Mouse (Mus musculus) 3T3-L1 (cell line): ENCODE measurements at regions not wholly inside any gene's neighbourhood (a gene's known extent, or its start where the extent isn't known, plus 50 kb on each side); places are given as distances from the start of the nearest gene placed in this dataset.
A peak's percentile ranks its signal among the peaks of the same experiment; 100 is the strongest.

Experiments
- DNase-seq: peaks from one replicate; pipeline ENCODE4 v3.0.0-alpha.2; 2015; ENCODE audit warnings: low read depth, low spot score

DNA sequence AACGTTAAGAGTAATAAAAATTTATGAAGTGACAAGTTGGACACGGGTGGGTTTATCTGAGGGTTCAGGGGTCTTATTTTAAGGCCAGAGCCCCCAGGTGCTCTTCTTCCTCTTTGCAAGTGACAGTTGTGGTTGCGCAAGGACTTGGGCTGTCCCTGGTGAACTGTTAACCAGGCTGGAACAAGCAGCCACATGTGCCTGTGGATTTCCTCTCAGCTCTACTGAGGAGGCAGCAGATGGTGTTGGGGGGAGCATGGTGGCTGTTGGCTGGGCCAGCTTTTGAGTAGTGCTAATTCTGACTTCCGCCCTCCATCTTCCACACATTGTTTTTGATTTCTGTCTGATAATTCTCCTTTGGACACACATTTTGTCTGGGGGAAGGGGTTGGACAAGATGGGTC is 227.9 kb upstream of the Tbc1d5 start:
- no peak for DNase-seq

DNA sequence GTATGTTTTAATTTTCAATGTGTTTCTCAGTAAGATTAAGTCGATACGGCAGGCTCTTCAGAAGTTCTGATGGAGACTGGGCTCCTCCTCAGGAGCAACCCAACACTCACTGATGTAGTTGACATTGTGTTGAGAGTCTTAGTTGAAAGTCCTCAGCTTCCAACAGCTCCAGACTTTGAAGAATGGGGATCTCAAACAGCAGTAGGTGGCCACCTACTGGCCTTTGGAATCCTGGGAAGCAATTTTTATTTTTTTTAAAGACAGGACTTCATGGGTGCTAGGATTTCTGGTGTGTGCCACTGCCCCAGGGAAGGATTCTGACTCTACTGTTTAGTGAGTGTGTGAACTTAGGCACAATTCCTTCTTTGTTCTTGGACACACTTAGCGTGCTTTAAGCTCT is 225.9 kb upstream of the Tbc1d5 start:
- DNase-seq, result no peak

DNA sequence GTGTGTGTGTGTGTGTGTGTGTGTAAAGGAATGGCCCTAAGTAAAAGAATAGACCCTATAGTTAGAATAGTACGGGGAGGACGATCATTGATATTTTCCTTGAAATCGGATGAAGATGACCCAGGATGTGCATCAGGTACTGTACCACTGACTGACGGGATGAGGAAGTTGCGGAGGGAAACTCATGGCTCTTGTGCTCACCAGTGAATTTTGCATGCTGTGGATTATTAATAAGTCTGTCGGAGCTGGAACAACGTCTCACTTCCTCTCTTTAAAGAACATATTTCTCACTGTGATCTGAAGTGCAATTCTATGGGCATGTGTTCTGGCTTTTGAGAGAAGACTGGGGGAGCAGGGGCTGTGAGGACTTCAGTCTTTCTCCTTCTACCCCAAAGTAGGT is 218.8 kb upstream of the Tbc1d5 start:
- no peak for DNase-seq

DNA sequence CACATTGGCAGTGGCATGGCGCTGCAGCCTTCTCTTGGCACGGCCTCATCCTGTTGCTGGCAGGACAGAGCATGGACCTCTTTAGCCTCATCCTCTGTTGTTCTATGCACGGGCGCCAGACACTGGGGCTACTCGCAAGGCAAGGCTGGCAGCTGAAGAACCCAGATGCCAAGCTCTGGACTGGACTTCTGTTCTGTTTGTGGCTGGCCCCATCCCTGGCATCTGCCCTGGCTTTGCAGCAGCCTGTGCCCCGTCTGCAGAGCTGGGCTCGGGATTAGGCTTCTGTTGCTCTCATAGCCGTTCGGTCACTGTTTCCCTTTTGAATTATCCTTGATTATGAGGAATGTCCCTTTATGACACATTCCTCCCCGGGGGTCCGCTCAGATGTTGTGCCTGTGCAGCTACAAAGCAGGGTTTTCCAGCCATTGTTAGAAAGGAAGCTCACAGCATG is 214.6 kb upstream of the Tbc1d5 start:
- no peak for DNase-seq

DNA sequence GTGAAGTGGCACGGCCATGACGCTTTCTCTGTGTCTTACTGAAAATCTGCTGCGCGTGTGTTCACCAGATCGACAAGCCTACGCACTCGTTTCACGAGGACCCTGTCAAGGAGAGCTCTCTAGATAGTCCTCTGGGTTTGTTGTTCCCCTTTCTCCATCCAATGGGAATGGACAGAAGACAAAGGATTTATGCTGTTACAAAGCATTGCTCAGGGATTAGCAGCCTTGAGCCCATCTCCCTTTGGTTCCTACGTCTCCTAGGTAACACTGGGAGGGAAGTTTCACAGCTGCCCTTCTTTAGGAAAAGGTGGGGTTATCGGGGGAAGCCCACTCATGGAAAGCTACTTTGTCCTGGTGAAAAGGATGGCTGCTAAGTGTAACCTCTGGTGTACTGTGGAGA is 212.7 kb upstream of the Tbc1d5 start:
- no peak for DNase-seq

- DNase-seq, result peak; percentile 5
These were observed 203.4 kb upstream of the Tbc1d5 start for GRCm38 (mm10) chr17:51382552-51382951.

DNA sequence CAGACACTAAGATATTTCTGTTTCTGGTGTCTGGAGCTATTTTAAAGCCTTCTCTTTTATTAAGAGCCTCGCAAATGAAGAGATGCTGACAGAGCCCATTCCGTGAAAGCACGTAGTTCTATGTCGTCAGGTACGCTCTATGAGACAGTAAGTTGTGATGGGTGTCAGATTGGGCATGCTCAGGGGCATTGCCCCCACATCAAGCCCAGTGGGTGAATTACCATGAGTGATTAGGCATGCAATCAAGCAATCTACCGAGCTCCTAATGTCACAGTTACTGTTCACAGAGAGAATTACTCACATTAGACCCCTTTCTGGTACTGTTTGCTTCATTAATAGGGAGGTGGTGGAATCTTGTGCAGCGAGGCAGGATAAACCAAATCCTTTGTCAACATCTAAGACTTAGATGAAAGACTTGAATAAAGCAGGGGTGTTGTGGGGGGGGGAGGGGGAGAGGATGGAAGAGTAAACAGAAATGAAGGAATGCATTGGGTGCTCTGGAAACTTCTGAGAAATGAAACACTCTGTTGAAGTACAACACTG is 192.9 kb upstream of the Tbc1d5 start:
- DNase-seq, result no peak

DNA sequence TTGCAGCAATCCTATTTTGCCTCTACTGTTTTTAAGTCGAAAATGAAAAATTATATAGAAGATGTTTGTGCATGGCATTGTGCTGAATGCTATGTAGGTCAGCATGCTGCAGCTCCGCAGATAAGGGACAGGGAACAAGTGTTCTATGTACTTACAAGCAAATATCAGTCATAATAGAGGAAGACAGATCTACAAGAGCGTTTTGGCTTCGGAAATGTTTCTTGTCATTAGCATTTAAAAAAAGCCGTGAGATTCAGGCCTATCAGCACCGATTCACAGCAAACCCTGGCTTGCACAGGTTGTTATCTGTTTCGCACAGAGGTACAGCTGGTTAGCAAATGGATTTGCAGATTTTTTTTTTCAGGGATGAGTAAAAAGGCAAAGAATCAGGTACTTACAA is 191.8 kb upstream of the Tbc1d5 start:
- no peak for DNase-seq

DNA sequence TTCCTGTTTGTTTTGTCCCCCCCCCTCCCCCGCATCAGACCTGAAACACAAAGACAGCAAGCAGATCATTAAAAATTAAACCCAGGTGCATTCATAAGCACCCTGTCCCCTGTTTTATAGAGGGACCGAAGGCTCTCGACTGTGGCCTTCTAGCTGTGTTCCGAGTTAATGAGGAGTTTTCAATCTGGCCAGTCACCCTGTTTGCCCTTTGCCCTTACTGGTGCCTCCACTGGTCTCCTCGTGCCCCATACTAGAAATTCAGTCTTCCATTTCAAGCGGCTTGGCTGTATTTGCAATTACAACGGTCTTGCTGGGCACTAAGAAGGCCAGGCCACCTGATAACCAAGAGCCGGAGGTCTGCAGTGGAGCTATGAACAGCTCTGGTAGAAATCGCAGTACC is 190.9 kb upstream of the Tbc1d5 start:
- DNase-seq, result no peak

DNA sequence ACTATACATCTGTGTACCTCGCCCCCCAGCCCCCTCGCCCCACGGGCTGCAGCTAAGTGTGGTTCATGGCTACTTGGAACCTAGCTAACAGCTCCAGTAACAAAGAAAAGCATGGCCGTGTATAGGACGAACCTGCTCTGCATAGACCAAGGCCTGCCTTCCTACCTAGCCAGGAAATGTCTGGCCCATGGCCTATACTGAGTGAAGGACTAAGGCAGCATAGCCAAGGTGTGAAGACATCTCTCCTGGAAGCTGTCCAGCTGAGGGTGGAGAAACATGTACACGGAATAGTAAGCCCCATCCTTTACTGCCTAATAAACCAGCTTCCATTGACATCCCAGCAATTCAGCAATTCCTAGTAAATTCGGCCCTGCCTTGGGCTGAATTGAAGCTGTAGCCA is 183.6 kb upstream of the Tbc1d5 start:
- no peak for DNase-seq

GRCm38 (mm10) chr17:51362271-51362670 is 183.1 kb upstream of the Tbc1d5 start:
- no peak for DNase-seq

DNA sequence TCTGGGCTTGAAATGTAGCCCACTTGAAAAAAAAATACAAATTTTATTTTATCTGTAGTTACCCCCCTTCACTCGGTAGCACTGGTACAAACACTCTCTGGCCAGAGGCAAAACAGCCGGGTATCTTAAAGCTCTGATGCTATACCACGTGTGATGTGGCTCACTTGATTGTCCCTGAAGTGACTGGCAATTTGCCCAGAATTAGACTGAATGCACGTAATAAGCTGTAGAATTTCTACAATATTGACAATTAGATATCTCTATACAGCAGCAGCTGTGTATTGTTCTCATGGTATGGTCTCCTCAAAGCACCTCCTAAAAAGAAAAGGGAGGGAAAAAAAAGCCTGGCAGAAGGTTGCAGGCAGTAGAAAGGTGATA is 179.2 kb upstream of the Tbc1d5 start:
- DNase-seq, result no peak

- DNase-seq, result no peak
These were observed 178.7 kb upstream of the Tbc1d5 start for GRCm38 (mm10) chr17:51357690-51358361.

DNA sequence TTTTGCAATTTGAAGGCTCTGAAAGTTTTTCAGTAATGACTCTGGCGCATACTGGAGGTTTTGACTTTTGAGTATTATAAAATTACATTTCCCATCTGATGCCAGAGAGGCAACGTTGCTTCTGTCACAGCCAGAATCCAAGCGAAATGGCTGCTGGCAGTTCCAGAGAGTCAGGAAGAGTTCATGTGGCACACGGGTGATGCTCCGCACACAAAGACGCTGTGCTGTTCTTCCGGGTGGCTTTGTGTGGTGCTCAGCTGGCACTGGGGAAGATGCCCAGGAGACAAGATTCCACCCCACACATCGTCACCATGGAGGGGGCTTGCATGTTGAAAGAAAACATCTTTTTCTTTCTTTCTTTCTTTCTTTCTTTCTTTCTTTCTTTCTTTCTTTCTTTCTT is 177.3 kb upstream of the Tbc1d5 start:
- no peak for DNase-seq

GRCm38 (mm10) chr17:51321868-51322267 is 142.7 kb upstream of the Tbc1d5 start:
- no peak for DNase-seq

DNA sequence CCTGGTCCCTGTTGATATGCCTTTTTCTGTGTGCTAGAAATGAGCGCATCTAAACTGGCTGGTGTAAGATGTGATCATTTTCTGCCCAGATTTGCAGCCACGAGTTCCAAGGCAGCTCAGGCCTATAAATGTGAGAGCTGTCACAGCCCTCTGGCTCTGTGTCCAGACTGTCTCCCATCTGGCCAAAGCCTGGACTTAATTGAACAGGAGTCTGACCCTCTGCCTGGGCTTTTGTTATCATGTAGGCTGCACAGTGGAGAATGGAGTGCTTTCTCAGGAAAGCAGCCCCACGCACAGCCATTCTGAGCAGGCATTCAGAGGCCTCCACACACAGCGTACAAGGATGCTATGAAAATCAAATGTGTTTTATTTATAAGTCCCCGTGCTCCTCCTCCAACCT is 141.9 kb upstream of the Tbc1d5 start:
- DNase-seq, result no peak

- no peak for DNase-seq
These were observed 125.8 kb upstream of the Tbc1d5 start for GRCm38 (mm10) chr17:51304964-51305363.

- DNase-seq, result no peak
These were observed 111.6 kb upstream of the Tbc1d5 start for GRCm38 (mm10) chr17:51290741-51291140.

GRCm38 (mm10) chr17:51288751-51289150 is 109.6 kb upstream of the Tbc1d5 start:
- peak; percentile 17 for DNase-seq

GRCm38 (mm10) chr17:51287878-51288277 is 108.7 kb upstream of the Tbc1d5 start:
- no peak for DNase-seq

- DNase-seq, result no peak
These were observed 106.2 kb upstream of the Tbc1d5 start for GRCm38 (mm10) chr17:51285362-51285761.

DNA sequence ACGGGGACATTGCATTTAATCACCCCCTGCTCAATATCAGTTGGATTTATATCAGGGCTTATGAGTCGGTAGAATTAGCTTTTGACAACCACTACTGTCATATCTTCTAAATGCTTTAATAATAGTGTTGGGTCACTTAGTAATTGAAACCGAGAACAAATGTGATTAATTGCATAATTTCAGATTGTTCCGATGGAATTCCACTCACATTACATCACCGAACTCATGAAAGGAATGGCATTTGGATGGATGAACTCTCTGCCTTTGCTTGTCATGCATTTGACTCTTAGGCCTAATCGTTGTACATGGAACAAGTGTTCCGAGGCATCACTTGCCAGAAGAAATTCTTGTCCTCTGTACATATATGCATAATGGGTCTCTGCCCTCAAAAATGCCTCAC is 99.6 kb upstream of the Tbc1d5 start:
- no peak for DNase-seq

DNA sequence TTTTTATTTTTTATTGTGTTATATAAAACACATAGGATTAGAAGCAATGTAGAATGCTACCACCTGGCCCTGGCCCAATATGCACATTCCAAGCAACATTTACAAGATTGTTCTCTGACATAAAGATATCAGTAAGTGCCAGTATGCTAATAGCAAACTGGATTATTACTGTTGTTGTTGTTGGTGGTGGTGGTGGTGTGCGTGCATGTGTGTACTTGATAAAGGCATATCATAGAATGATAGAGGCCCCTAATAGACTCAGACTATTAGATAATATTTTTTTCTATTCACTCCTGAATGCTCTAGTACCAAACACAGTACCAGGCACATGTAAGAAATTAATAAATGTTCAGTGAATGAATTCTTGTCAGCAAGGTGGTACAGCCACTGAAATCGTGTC is 98.9 kb upstream of the Tbc1d5 start:
- DNase-seq, result no peak

- peak; percentile 68 for DNase-seq
These were observed 98.0 kb upstream of the Tbc1d5 start for GRCm38 (mm10) chr17:51277161-51277560.
